Mouse (Mus musculus): ENCODE measurements at regions not wholly inside any gene's neighbourhood (a gene's known extent, or its start where the extent isn't known, plus 50 kb on each side); places are given as distances from the start of the nearest gene placed in this dataset.

- no peak for DNase-seq
Measured at GRCm38 (mm10) chr11:48427423-48427822, 372.7 kb upstream of the Rack1 start.

DNA sequence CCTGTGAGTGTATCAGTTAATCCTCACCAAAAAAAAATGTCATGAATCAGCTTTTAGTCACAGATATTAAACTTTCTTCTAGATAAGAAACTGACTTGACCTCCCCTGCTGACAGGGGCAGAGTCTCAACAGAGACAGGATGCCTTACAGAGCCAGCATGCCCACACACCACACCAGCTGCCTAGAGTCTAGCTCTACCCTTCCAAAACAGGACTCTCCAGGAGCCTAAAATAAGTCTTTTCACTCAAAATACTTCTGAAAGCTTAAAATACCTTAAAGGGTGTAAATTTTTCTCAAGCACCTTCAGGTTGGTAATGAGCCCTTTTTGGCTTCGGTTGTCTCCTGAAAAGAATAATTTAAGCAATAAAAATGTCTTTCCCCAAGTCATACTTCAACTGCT lies 373.7 kb upstream of the Rack1 start:
- DNase-seq: no peak

- no peak for DNase-seq
Measured at GRCm38 (mm10) chr11:48418066-48418756, 381.9 kb upstream of the Rack1 start.

DNA sequence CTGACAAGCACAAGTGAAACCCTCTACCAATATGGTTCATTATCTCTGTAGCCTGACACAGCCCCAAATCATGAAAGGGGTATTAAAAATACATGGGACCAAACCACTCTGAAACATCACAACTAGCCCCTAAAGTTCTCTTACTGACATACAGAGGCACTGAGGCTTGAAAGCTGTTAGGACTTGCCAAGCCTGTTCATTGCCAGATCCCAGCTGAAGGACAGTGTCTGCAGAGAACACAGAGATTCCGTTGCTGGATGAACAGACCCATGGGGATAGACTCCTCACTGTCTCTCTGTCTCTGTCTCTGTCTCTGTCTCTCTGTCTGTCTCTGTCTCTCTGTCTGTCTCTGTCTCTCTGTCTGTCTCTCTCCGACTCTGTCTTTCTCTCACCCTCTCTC lies 382.5 kb upstream of the Rack1 start:
- no peak for DNase-seq

- DNase-seq: no peak
Measured at GRCm38 (mm10) chr11:48398032-48398431, 402.1 kb upstream of the Rack1 start.

DNA sequence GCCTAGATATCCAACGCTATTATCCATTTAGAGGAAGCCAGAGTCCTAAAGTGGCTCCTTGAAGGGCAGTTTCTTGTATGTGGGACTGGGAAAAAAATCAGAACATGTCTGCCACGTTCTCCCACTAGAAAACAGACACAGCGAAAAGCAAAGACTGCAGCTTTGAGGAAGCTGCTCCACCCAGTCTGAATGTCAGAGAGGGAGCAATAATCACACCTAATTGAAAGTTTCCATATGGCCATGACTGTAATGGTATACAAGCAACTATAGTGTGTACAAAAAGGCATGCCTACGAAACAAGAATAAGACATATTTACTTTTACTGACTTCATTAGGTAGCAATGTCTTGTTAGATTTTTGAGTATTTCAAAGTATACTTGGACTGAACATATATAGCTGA lies 392.7 kb upstream of the Sgcd start:
- no peak for DNase-seq

- no peak for DNase-seq
Measured at GRCm38 (mm10) chr11:48378044-48378443, 389.3 kb upstream of the Sgcd start.

GRCm38 (mm10) chr11:48377269-48377668 lies 388.5 kb upstream of the Sgcd start:
- no peak for DNase-seq

DNA sequence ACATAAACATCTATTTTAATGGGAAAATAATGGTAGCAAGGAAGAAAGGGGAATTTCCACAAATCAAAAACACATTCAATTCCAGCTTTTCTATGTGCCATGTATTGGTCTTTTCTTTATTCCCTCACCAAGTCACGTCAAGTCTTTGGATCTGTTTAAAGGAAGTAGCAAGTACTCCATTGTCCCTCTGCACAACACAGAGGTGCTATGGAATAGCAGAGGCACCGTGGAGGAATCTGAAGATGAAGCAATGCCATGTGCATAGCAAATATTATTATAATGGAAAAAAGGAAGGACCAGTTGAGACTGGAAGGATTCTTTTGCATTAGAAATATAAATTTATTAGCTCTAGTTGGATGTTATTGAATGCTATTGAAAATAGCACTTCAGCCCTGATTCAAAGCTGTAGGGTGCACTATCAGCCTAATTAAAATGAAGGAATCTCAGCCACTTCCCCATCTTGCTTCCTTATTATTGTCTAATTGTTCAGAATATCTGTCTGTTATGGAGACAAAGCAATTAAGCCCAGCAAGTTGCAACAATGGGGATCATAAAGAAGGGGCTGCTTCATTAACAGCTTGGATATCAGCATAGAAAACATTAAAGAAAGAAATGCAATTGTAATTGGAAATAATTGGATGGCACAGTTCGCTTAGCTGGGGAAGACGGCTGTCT lies 362.7 kb upstream of the Sgcd start:
- DNase-seq: no peak

- DNase-seq: no peak
Measured at GRCm38 (mm10) chr11:48314500-48314899, 325.7 kb upstream of the Sgcd start.

- no peak for DNase-seq
Measured at GRCm38 (mm10) chr11:48295370-48295769, 306.6 kb upstream of the Sgcd start.

- DNase-seq: no peak
Measured at GRCm38 (mm10) chr11:48262492-48262891, 273.7 kb upstream of the Sgcd start.

GRCm38 (mm10) chr11:48261089-48261488 lies 272.3 kb upstream of the Sgcd start:
- DNase-seq: no peak

DNA sequence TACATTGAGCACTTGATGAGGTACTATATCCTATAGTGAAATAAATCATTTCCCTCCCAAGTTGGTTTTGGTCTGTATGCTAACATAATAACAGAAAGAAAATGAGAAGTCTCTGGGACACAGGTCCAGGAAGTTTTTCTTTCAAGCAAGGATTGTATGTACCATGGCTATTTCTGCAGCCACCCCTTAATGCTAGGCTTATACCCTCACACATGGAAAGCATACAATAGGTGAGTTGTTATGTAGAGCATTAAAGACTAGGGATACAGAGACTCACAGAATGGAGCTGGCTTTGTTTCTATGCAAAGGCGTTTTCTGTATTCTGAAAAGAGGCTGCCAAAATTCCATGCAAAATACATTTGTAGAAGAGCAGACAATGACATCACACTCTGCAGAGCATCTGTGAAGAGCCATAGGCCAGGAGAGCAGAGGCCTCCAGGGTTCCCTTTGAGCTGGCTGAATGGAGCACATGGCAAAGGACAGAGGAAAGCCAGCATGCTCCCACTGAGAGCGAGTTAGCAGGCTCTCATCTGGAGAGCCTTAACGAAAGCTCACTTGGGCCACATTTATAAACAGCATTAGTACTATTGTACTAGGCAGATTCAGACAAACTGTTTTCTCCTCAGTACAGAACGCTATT lies 262.0 kb upstream of the Sgcd start:
- DNase-seq: no peak

DNA sequence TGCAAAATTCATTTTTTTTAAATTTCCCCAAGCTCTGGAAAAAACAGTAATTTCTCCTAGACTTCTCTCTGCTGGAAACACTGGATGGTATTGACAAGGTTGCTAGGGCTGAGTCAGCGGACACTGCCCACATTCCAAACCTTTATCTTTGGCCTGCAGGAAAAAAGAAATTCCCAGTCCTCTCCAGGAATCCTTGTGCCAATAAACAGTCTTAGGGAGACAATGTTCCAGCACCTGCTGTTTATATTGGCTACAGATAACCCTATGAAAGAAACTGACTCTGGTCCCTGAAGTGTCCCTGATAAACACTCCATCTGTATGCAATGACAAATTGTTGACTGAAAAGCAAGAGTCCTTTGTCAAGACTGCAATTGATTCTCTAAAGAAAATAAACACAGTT lies 260.5 kb upstream of the Sgcd start:
- no peak for DNase-seq

- DNase-seq: no peak
Measured at GRCm38 (mm10) chr11:48221156-48221555, 232.4 kb upstream of the Sgcd start.

- DNase-seq: no peak
Measured at GRCm38 (mm10) chr11:48219157-48219556, 230.4 kb upstream of the Sgcd start.

GRCm38 (mm10) chr11:48216762-48217161 lies 228.0 kb upstream of the Sgcd start:
- no peak for DNase-seq

GRCm38 (mm10) chr11:48186604-48187003 lies 197.8 kb upstream of the Sgcd start:
- DNase-seq: peak; percentile 1

DNA sequence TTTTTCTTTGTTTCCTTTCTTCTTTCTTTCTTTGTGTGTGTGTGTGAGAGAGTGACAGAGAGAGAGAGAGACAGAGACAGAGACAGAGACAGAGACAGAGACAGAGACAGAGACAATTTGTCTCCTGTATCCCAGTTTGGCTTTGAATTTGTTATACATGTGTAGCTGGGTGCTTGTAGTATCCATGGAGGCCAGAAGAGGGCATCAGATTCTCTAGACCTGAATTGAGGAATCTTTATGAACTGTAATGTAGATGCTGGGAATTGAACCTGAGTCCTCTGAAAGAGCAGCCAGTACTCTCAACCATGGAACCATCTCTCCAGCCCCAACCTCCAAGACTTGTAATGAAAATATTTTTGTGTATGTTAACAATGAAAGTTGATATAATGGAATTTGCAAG lies 190.2 kb upstream of the Sgcd start:
- no peak for DNase-seq

GRCm38 (mm10) chr11:48178174-48178573 lies 189.4 kb upstream of the Sgcd start:
- DNase-seq: no peak

GRCm38 (mm10) chr11:48176451-48176850 lies 187.7 kb upstream of the Sgcd start:
- no peak for DNase-seq

DNA sequence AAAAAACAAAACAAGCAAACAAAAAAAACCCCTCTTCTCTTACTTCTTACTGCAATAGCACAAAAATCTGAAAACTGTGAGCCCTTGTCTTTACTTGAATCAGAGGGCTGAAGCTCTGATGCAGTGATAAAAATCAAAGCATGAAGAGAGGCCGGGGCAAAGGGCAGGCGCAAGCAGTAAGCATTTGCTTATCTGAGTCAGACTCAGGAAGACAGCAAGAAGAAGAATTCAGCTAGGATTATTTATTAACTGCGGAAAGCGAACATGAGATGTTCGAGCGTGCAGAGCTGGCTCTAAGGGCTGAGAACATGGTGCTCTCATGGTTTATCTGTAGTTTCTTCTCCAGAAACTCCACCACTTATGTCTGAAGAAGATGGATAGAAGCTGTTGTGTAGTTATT lies 163.4 kb upstream of the Sgcd start:
- DNase-seq: no peak

DNA sequence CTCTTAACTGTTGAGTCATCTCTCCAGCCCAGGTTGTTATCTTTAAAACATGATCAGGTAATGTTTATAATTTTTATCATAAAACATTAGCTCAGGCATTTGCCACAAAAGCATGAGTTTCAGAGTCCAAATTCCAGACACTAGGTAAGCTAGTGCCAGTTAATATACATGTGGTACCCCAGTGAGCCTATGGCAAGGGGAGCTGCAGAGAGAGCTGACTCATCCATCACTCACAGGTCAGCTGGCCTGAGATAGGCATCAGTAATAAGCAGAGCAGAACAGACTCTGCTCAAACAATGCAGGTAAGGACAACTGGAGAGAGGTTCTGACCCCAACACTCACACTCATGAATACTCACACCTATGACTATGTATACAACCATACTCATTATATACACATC lies 144.6 kb upstream of the Sgcd start:
- no peak for DNase-seq

Measured in cerebellum, adult 8-10 months (tissue).